Mouse (Mus musculus) liver, postnatal 0 days (tissue): ENCODE measurements at regions not wholly inside any gene's neighbourhood (a gene's known extent, or its start where the extent isn't known, plus 50 kb on each side); places are given as distances from the start of the nearest gene placed in this dataset.

ENCODE experiments used
- CTCF ChIP-seq: sonication (generic); IDR thresholded peaks from 2 replicates; pipeline ENCODE4 v1.5.1; 2016; ENCODE audit warnings: antibody characterized with exemption, low read depth
- EP300 ChIP-seq: IDR thresholded peaks from 2 replicates; pipeline ENCODE4 v1.6.1; 2016; ENCODE audit warnings: antibody characterized with exemption, low read depth, mild to moderate bottlenecking

GRCm38 (mm10) chr12:70615123-70615522 lies 162.2 kb downstream of the Tmx1 start:
- TF ChIP-seq CTCF = no peak
- no peak for TF ChIP-seq EP300
